Mouse (Mus musculus): ENCODE results near the gene Mrpl53.

Mrpl53 gene

GRCm38 (mm10) chr6:83092416-83093127, 16.3 kb upstream of the Mrpl53 start:
- DNase-seq (ENCODE audit: low spot score): no peak

- DNase-seq (ENCODE audit: low spot score): no peak
Measured at GRCm38 (mm10) chr6:83095968-83096367, 12.9 kb upstream of the Mrpl53 start.

GRCm38 (mm10) chr6:83098411-83098810, 10.4 kb upstream of the Mrpl53 start:
- no peak for DNase-seq (ENCODE audit: low spot score)

- DNase-seq (ENCODE audit: low spot score): peak; percentile 86
Measured at GRCm38 (mm10) chr6:83101316-83101687, 7.5 kb upstream of the Mrpl53 start, which contains the start of the genes Ccdc142 and Gm42688. Gene Ccdc142 (plus strand): TSS chr6:83101601. Gene Gm42688 (plus strand): TSS chr6:83101617.

GRCm38 (mm10) chr6:83101688-83102556, 6.9 kb upstream of the Mrpl53 start:
- peak; percentile 62 for DNase-seq (ENCODE audit: low spot score)

GRCm38 (mm10) chr6:83103130-83103650, 5.7 kb upstream of the Mrpl53 start:
- no peak for DNase-seq (ENCODE audit: low spot score)

GRCm38 (mm10) chr6:83104158-83104557, 4.7 kb upstream of the Mrpl53 start:
- DNase-seq (ENCODE audit: low spot score): no peak

- peak; percentile 83 for DNase-seq (ENCODE audit: low spot score)
Measured at GRCm38 (mm10) chr6:83107566-83108400, 1.1 kb upstream of the Mrpl53 start.

GRCm38 (mm10) chr6:83111510-83112136, 2.8 kb downstream of the Mrpl53 start:
- DNase-seq (ENCODE audit: low spot score): no peak

- DNase-seq (ENCODE audit: low spot score): peak; percentile 86
Measured at GRCm38 (mm10) chr6:83115011-83115671, 6.3 kb downstream of the Mrpl53 start, which contains the start of gene Mogs. Gene Mogs (plus strand): TSS chr6:83115496.

- DNase-seq (ENCODE audit: low spot score): no peak
Measured at GRCm38 (mm10) chr6:83115682-83116372, 7.0 kb downstream of the Mrpl53 start.

- DNase-seq (ENCODE audit: low spot score): no peak
Measured at GRCm38 (mm10) chr6:83116373-83117164, 7.7 kb downstream of the Mrpl53 start.

GRCm38 (mm10) chr6:83117165-83117438, 8.3 kb downstream of the Mrpl53 start:
- DNase-seq (ENCODE audit: low spot score): no peak

GRCm38 (mm10) chr6:83117616-83118015, 8.8 kb downstream of the Mrpl53 start:
- DNase-seq (ENCODE audit: low spot score): no peak

- DNase-seq (ENCODE audit: low spot score): no peak
Measured at GRCm38 (mm10) chr6:83118369-83118768, 9.5 kb downstream of the Mrpl53 start.

- no peak for DNase-seq (ENCODE audit: low spot score)
Measured at GRCm38 (mm10) chr6:83118825-83119733, 10.2 kb downstream of the Mrpl53 start.

GRCm38 (mm10) chr6:83119734-83120051, 10.9 kb downstream of the Mrpl53 start:
- DNase-seq (ENCODE audit: low spot score): no peak

GRCm38 (mm10) chr6:83120930-83121862, 12.4 kb downstream of the Mrpl53 start, which contains the start of gene Wbp1:
Gene Wbp1 (minus strand): TSS chr6:83121559.
- peak; percentile 97 for DNase-seq (ENCODE audit: low spot score)
